Mouse (Mus musculus): Measurements from ENCODE around the gene Zswim1.

- TF ChIP-seq CTCF (IDR thresholded peaks at IDR 0.05; ENCODE audit: low read depth) (no peak), EP300 (IDR thresholded peaks at IDR 0.05; ENCODE audit: low read depth) (no peak)
Observed at GRCm38 (mm10) chr2:164868491-164868890, 46.0 kb downstream of the Zswim1 start.
